Mouse (Mus musculus) erythroblast, embryonic 14.5 days (primary cell): ENCODE results near the gene Nemp1.

Source experiments
- GATA1 ChIP-seq: IDR thresholded peaks from 2 replicates; pipeline ENCODE4 v1.6.1; 2012; ENCODE audit warnings: low read length, inconsistent platforms, mixed read lengths
- TAL1 ChIP-seq: IDR thresholded peaks from 3 replicates; pipeline ENCODE4 v1.6.1; 2012; ENCODE audit warnings: low read length, inconsistent platforms, mixed read lengths

GRCm38 (mm10) chr10:127679208-127679607, 12.5 kb downstream of the Nemp1 start:
- TF ChIP-seq TAL1 (no peak), GATA1 (no peak)
